Mouse (Mus musculus) adrenal gland, postnatal 25 days (tissue): ENCODE measurements around the gene Fam178b. TPM values are rescaled to one million over a fixed set of nuclear protein-coding genes. Genes with fewer than 3 reads are reported as not detected.
"Not testable (repeated sequence)": the region's sequence is repeated elsewhere in the genome, so short reads cannot be mapped to it uniquely, and the experiment has no call there.

Experiments used
- DNase-seq: peaks from one replicate; pipeline ENCODE4 v3.0.0; 2021; ENCODE audit warnings: mixed read lengths
- total RNA-seq: library from RNA; stranded (reverse); gene quantifications from 2 replicates; pipeline ENCODE4 v1.2.3, GENCODE M21; 2021

The Fam178b gene
- total RNA-seq, 1 experiment from 2014 or later: 0.67 TPM

- DNase-seq: no peak
Measured at GRCm38 (mm10) chr1:36625442-36625841, 57.5 kb downstream of the Fam178b start.

DNA sequence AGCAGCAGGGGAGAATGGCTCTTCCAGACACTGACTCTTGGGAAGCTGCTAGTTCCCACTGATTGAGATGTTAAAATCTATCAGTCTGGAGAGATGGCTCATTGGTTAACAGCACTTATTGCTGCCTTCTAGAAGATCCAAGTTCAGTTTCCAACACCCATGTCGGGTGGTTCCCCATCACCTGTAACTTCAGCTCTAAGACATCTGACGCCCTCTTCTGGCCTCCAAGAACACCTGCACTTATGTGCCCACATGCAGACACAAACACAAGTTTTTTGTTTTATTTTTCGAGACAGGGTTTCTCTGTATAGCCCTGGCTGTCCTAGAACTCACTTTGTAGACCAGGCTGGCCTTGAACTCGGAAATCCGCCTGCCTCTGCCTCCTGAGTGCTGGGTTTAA lies 67.0 kb downstream of the Fam178b start:
- DNase-seq: not testable (repeated sequence)

- no peak for DNase-seq
Measured at GRCm38 (mm10) chr1:36615188-36615587, 67.8 kb downstream of the Fam178b start.

GRCm38 (mm10) chr1:36614584-36614983 lies 68.4 kb downstream of the Fam178b start:
- no peak for DNase-seq

- DNase-seq: peak; percentile 49
Measured at GRCm38 (mm10) chr1:36613374-36613895, 69.5 kb downstream of the Fam178b start.

GRCm38 (mm10) chr1:36612362-36612761 lies 70.6 kb downstream of the Fam178b start:
- DNase-seq: no peak

DNA sequence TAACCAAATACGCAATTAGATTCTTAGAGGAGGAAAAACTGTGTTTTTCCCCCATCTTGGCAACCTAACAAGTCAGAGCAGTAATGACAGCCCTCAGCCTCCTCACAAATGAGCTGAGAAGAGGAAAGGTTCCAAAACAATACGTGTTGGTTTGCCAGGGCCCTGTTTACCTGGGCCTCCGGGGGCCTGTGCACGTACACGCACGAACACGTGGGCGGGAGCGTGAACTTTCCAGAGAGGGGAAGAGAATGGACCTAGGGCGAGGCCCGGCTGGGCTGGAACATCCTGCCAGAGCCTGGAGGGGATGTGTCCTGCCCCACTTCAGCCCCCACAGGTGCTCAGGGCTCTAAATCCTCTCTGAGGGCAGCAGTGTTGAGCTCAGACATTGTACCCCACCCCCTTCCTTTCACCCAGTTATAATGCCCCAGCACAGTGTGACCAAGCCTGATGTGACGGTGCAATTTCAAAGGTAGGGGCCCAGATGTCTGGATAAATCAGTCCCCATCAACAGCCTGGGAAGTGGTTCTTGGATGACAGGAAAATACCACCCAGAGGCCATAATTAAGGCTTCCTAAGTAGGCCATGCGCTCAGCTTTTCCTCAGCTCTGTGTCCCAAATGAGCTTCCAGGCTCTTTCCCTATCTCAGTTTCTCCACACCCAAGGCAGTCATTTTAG lies 71.4 kb downstream of the Fam178b start:
- no peak for DNase-seq

GRCm38 (mm10) chr1:36608211-36608610 lies 74.8 kb downstream of the Fam178b start:
- DNase-seq: no peak

DNA sequence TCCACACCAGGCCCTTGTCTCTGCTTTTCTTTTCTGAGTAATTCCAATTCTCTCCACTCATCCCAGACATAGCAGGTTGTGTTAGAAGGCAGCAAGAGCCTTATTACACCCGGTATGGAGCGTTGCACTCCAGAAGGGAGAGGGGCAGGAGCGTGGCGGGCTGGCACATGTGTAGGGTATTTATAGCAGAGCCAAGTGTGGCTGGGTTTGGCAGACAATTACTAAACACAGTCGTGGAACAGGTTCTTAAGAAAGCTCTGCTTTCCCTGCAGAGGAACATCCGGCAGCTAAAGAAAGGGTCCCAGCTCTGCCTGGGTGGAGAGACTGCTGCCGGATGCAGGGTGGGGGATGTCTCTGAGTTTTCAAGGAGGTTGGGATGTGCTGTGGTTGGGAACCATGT lies 76.0 kb downstream of the Fam178b start:
- DNase-seq: no peak

- no peak for DNase-seq
Measured at GRCm38 (mm10) chr1:36604254-36605156, 78.5 kb downstream of the Fam178b start.

DNA sequence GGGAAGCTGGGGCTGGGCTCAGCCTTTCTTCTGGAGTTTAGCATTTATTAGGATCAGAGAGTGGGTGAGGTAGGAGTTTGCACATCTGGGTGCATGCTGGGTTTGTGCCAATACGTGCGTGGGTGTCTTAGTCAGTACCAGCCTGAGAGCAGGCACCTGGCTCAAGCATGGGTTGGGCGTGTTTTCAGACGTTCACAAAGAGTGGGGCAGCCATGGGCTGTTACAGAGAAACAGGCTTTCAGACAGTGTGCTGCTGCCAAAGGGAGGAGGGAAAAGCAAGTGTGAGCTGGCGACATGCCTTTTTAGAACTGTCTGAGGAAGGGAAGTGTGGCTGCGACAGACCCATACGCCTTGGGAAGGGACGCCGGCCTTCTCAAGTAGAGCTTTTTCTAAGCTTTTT lies 79.6 kb downstream of the Fam178b start:
- DNase-seq: no peak

- no peak for DNase-seq
Measured at GRCm38 (mm10) chr1:36602271-36602670, 80.7 kb downstream of the Fam178b start.

DNA sequence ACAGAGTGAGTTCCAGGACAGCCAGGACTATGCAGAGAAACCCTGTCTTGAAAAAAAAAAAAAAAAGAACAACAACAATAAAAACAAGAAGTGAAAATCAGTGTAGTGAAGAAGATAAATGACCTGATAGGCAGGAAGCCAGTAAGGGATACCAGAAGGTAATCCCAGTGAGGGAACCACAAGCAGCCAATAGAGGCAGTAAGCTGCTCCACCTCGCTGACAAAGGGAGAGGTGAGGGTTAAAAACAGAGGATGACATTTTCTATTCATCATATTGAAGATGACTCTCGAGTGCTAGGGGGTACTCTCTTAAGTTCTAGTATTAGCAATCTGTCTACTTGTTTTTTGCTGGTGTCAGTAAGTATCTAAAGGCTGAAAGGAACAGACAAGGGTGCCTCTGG lies 84.6 kb downstream of the Fam178b start:
- no peak for DNase-seq

GRCm38 (mm10) chr1:36596114-36596513 lies 86.9 kb downstream of the Fam178b start:
- peak; percentile 71 for DNase-seq

DNA sequence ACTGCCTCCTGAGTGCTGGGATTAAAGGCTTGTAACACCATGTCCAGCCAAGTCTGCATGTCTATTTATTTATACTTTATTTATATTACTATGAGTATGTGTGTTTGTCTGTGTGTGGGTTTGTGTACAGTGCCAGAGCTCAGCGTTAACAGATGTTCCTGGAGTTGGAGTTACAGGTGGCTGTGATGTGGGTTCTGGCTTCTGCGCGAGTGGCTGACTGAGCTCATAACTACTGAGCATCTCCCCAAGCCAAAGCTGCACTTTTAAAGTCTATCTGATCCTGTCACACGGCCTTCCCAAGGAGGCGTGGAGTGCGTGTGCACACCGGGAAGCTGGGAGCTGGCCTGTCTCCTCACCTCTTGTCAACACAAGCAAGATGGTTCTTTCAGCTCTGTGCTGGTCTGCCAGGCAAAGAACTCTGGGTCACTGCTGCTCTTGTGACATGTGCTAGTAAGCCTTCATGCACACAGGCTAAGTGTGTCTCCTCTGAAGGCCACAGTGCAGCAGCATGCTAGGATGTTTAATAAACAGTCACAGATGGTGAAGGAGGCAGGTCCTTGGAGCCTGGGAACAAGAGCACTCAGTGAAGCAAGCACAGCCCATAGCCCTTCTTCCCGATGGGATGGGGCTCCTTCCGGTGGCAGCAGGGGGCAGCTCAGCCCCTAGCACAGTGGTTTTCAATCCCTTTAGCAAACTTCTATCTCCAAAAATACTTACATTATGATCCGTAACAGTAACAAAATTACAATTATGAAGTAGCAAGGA lies 87.6 kb downstream of the Fam178b start:
- no peak for DNase-seq

DNA sequence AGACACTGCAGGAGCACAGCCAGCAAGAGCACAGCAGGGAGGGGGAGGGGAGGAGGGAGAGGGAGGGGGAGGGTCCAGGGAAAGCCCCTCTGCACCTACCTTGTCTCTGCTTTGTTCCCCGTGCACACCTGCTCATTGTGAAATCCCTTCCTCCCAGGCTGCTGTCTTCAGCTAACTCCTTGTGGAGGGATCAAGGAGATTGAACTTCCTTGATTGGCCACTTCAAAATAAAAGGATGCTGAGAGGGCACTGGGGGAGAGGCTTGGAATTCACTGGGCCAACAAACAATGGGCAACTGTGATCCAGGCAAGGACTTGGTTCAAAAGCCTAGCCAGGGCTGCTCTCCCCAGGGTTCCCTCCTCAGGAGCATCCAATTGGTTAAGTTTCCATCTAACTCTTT lies 89.9 kb downstream of the Fam178b start:
- DNase-seq: no peak

GRCm38 (mm10) chr1:36591408-36591807 lies 91.6 kb downstream of the Fam178b start:
- no peak for DNase-seq

DNA sequence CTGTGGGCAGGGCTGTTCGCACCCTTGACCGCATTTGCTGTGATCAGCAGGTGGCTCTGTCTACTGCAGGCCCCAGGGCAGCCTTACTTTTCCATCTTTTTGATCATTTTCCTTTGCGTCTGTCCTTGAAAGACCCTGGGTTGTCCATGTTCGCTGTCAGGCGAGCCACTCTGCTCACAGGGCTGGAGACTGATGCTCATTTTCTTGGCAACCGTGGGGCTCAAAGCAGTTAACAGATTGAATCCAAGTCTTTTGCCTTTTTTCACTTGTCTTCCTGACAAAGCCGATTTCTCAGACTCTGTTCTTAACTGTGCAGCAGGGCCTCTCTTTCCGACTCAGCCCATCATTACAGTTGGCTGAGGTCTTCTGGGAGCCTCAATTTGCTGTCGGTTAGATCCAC lies 92.3 kb downstream of the Fam178b start:
- no peak for DNase-seq

GRCm38 (mm10) chr1:36589486-36589885 lies 93.5 kb downstream of the Fam178b start:
- peak; percentile 48 for DNase-seq

GRCm38 (mm10) chr1:36588476-36589450 lies 94.2 kb downstream of the Fam178b start:
- DNase-seq: no peak

GRCm38 (mm10) chr1:36587860-36588259 lies 95.1 kb downstream of the Fam178b start:
- DNase-seq: no peak
